Mouse (Mus musculus): Measurements from ENCODE around the gene Ckm.
A peak's percentile ranks its signal among the peaks of the same experiment; 100 is the strongest.

Ckm gene

GRCm38 (mm10) chr7:19430402-19430801 is 25.8 kb downstream of the Ckm start:
- DNase-seq (ENCODE audit: low read depth, low spot score) = no peak

GRCm38 (mm10) chr7:19432475-19432874 is 27.9 kb downstream of the Ckm start:
- DNase-seq (ENCODE audit: low read depth, low spot score) = no peak

DNA sequence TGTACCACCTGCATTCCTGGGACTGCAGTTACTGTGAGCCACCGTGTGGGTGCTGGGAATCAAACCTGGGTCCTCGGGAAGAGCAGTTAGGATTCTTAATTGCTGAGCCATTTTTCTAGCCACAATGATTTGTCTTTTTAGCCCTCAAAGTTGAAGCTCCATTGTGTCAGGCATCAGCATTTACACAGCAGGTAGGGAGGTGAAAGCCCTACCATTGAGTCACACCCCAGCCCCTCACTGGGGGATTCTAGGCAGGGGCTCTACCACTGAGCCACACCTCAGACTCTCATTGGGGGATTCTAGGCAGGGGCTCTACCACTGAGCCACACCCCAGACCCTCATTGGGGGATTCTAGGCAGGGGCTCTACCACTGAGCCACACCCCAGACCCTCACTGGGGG is 31.7 kb downstream of the Ckm start:
- no peak for DNase-seq (ENCODE audit: low read depth, low spot score)

DNA sequence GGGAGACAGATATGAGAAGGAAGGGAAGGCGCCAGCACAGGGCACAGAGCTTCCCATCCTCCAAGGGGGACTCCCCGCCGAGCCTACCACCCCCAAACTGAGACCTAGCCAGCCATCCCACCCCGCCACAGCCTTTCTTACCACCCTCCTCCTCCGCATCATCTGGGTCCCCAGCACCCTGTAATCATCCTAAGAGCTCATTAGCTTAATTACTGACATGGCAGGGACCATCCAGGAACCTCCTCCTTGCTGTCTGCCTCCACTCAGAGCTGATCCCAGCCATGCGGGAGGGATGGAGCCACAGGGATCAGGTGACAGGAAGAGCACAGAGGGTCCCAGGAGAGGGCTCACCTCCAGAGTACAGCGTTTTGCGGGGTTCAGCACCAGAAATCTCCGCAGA is 32.5 kb downstream of the Ckm start:
- DNase-seq (ENCODE audit: low read depth, low spot score) = no peak

- no peak for DNase-seq (ENCODE audit: low read depth, low spot score)
Observed at GRCm38 (mm10) chr7:19441448-19442091, 37.0 kb downstream of the Ckm start.

DNA sequence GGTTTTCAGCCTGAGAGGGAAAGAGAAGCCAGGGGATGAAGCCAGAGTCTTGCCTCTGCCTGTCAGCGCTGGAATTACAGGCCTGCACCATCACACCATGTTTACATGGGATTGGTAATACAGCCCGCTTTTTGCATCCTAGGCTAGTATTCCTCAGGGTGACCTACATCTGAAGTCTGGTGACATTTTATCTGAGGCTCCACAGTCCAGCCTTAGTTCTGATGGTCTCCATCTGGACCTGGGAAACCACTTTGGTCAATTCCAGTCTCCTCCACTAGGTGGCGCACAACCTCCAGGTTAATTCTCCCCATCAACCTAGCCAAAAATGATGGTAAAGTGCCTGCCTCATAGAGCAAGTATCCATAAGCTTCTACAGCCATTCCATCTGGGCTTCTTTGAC is 38.8 kb downstream of the Ckm start:
- peak; percentile 65 for DNase-seq (ENCODE audit: low read depth, low spot score)

GRCm38 (mm10) chr7:19444801-19445200 is 40.2 kb downstream of the Ckm start:
- no peak for DNase-seq (ENCODE audit: low read depth, low spot score)

GRCm38 (mm10) chr7:19447689-19448088 is 43.1 kb downstream of the Ckm start:
- no peak for DNase-seq (ENCODE audit: low read depth, low spot score)

DNA sequence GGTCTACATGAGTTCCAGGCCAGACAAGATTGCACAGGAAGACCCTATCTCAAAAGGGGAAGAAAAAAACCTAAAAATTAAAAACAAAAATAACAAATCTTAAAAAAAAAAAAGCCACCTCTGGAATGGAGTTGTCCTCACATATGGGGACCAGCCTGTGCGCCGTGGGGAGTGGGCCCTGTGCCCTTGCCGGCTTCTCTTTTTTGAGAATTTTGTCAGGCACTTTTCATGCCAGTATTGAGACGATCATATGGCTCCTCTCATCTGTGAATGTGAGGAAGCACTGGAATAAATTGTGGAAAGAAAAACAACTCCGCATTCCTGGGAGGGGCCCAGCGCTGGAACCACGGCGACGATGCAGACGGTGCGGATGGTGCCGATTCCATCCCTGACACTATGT is 44.6 kb downstream of the Ckm start:
- DNase-seq (ENCODE audit: low read depth, low spot score) = no peak

- no peak for DNase-seq (ENCODE audit: low read depth, low spot score)
Observed at GRCm38 (mm10) chr7:19455186-19455585, 50.6 kb downstream of the Ckm start.

DNA sequence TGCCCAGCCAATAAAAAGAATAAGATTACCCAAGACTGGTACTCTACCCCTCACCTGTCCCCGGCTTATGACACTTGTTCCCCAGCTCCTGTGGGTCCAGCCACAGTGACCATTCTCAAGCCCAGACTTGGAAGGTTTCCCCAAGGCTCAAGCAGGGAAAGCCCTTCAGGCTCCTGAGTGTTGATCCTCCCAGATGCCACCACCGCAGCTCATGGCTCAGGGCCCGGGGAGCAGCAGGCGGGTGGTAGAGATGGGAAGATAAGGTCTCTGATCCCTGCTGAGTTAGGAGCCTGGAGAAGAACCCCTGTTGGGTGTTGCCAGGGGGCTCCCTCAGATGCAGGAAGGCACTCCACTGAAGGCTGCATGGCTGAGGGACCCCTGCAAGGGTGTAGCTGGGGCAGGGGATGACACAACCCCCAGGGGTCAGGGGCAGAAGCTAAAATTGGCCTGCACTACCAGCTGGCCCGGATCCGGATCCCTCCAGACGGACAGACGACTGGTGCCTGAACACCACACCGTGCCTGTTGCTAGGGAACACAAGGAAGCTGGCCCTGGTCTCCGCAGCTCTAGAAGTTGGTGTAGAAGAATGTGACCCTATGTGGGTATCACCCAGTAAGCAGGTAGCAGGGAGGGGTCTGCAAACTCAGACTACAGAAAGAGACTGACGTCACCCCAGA is 51.4 kb downstream of the Ckm start:
- no peak for DNase-seq (ENCODE audit: low read depth, low spot score)

DNA sequence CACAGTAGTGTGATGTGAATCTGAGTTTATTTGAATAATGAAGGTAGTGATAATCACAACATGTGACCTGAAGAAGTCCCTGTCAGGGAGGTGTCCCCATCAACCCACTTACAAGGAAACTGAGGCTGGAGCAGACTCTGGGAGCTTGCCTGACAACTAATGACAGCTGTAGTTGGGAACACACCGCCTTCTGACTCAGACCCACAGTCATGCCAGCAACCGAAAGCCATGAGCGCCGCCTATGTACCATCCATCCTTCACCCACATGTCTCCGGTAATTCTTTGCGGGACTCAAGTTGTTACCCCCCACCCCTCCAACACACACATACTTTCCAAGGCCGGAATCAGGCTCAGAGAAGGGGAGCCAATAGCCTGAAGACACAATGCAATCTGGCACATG is 52.1 kb downstream of the Ckm start:
- DNase-seq (ENCODE audit: low read depth, low spot score) = no peak

DNA sequence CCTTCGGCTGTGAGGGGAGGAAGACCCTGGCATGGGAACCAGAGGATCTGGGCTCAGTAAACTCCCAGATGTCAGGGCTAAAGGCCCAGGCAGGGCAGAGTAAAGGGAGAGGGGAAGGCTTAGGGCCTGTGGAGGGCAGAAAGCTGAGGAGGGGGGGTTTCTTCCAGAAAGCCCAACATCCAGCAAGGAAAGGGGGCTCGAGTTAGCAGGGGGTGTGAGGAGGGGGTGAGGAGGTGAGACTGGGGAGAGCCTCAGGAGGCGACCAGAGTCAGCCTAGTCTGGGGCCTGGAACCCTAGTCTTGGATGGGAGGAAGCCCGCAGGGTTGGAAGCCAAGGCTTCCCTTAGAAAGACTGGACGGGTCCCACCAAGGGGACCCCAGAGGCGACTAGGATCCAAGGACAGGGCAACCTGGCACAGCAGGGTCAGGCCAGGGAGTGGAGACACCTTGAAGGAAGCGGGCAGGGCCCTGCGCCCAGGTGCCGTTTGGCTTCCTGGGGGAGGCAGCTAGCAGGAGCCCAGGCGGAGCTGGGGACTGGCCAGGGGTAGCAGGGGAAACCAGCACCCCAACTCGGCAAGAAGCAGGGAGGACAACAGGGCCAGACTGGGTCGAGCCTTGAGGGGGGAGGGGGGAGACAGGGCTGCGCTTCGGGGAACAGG is 53.0 kb downstream of the Ckm start:
- DNase-seq (ENCODE audit: low read depth, low spot score) = no peak

GRCm38 (mm10) chr7:19458072-19458486 is 53.5 kb downstream of the Ckm start:
- DNase-seq (ENCODE audit: low read depth, low spot score) = peak; percentile 77

- DNase-seq (ENCODE audit: low read depth, low spot score) = peak; percentile 86
Observed at GRCm38 (mm10) chr7:19458591-19459111, 54.1 kb downstream of the Ckm start, which contains the start of gene Mark4. TSS of gene Mark4 (minus strand) at chr7:19458821.

DNA sequence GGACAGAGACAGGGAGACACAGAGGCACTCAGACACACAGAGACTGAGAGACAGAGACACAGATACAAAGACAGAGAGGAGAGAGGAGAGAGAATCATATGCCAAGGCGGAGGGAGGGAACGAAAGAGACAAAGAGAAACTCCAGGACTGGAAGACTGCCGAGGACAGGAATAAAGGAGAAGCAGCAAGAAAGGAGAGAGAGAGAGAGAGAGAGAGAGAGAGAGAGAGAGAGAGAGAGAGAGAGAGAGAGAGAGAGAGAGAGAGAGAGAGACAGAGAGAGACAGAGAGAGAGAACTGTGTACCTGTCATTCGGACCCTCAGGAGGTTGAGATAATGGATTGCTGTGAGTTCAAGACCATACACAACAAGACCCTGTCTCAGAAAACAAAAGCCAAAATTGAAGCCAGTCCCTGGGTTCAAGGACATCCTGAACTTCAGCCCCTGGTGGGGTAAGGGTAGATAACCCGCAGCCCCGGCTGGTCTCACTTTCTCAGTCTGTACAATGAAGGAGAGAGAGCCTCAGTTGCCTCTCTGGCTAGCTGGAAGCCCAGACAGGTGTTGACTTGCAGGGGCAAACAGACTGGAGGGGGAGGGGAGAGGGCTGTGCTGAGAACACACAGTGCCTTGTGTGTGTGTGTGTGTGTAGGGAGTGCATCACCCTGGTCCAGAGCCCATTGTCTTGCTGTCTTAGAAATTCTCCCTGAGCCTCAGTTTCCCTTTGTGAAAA is 54.7 kb downstream of the Ckm start:
- DNase-seq (ENCODE audit: low read depth, low spot score) = peak; percentile 18

DNA sequence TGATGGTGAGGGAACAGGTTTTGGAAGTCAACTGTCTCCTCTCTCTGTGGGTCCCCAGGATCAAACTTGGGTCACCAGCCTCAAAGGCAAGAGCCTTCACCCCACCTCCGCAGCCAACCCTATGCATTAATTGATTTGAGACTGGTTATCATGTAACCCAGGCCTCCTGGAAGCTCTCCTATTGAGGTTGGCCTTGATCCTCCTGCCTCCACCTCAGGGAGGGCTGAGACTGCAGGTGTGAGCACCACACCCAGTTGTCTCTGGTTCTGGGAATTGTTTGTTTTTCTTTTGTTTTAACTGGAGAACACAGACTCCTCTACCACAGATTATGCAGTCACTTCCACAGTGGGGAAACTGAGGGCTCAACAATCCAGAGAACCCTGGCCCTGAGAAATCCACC is 55.9 kb downstream of the Ckm start:
- no peak for DNase-seq (ENCODE audit: low read depth, low spot score)

- peak; percentile 78 for DNase-seq (ENCODE audit: low read depth, low spot score)
Observed at GRCm38 (mm10) chr7:19461488-19461887, 56.9 kb downstream of the Ckm start.

- DNase-seq (ENCODE audit: low read depth, low spot score) = no peak
Observed at GRCm38 (mm10) chr7:19462443-19462842, 57.9 kb downstream of the Ckm start.

- DNase-seq (ENCODE audit: low read depth, low spot score) = no peak
Observed at GRCm38 (mm10) chr7:19462884-19463381, 58.4 kb downstream of the Ckm start, which contains the start of gene Exoc3l2. TSS of gene Exoc3l2 (plus strand) at chr7:19463331.

Data from A20 (cell line).